Mouse (Mus musculus) fat pad, adult 2 months (tissue): Measurements from ENCODE around the gene Sik1.
"Not testable (repeated sequence)": the region's sequence is repeated elsewhere in the genome, so short reads cannot be mapped to it uniquely, and the experiment has no call there.

Source experiments
- DNase-seq: peaks from one replicate; pipeline ENCODE4 v3.0.0-alpha.2; 2011; ENCODE audit warnings: low read depth, low spot score; ENCODE audit errors: extremely low read depth

Sik1 gene

GRCm38 (mm10) chr17:31855597-31856518 is at the start of gene Sik1:
Sik1 (minus strand) TSS chr17:31855804.
- DNase-seq = no peak

- DNase-seq = no peak
These were observed 49.7 kb upstream of the Sik1 start for GRCm38 (mm10) chr17:31905201-31905790.

GRCm38 (mm10) chr17:31904036-31904435 is 48.4 kb upstream of the Sik1 start:
- DNase-seq = no peak

GRCm38 (mm10) chr17:31902630-31903198 is 47.1 kb upstream of the Sik1 start:
- no peak for DNase-seq

GRCm38 (mm10) chr17:31901461-31902204 is 46.0 kb upstream of the Sik1 start:
- DNase-seq = no peak

GRCm38 (mm10) chr17:31898941-31899340 is 43.3 kb upstream of the Sik1 start:
- DNase-seq = no peak

GRCm38 (mm10) chr17:31897186-31897793 is 41.7 kb upstream of the Sik1 start:
- no peak for DNase-seq

GRCm38 (mm10) chr17:31896751-31897150 is 41.1 kb upstream of the Sik1 start:
- DNase-seq = no peak

GRCm38 (mm10) chr17:31896311-31896710 is 40.7 kb upstream of the Sik1 start:
- DNase-seq = no peak

GRCm38 (mm10) chr17:31893371-31894060 is 37.9 kb upstream of the Sik1 start:
- no peak for DNase-seq

GRCm38 (mm10) chr17:31892750-31893149 is 37.1 kb upstream of the Sik1 start:
- no peak for DNase-seq

- DNase-seq = no peak
These were observed 36.3 kb upstream of the Sik1 start for GRCm38 (mm10) chr17:31891858-31892257.

- DNase-seq = no peak
These were observed 34.8 kb upstream of the Sik1 start for GRCm38 (mm10) chr17:31890311-31890951.

- DNase-seq = no peak
These were observed 34.0 kb upstream of the Sik1 start for GRCm38 (mm10) chr17:31889446-31890201.

GRCm38 (mm10) chr17:31888540-31888939 is 32.9 kb upstream of the Sik1 start:
- DNase-seq = no peak

GRCm38 (mm10) chr17:31884676-31885075 is 29.1 kb upstream of the Sik1 start:
- DNase-seq = not testable (repeated sequence)

- DNase-seq = no peak
These were observed 23.8 kb upstream of the Sik1 start for GRCm38 (mm10) chr17:31879406-31879805.

GRCm38 (mm10) chr17:31877650-31878141 is 22.1 kb upstream of the Sik1 start:
- no peak for DNase-seq

GRCm38 (mm10) chr17:31877181-31877581 is 21.6 kb upstream of the Sik1 start:
- no peak for DNase-seq
